Mouse (Mus musculus): ENCODE measurements at regions not wholly inside any gene's neighbourhood (a gene's known extent, or its start where the extent isn't known, plus 50 kb on each side); places are given as distances from the start of the nearest gene placed in this dataset.

DNA sequence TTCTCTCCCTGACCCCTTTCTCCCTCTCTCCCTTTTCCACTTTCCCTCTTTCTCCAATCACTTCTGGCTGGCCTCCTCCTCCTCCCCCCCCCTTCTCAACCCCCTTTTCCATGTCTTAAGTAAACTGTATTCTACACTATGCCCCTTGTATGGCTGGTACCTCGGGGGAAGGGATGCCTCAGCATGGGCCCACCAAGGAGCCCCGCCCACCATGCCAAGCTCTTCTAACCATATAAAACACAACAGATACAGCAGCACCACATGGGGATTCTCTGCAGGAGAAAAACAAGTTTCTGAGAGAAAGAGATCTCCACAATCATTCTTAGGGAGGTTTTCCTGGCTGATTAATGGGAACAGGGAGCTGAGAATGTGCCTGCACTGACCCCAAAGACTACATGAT lies 196.6 kb upstream of the Trib2 start:
- no peak for DNase-seq

GRCm38 (mm10) chr12:16012081-16012480 lies 195.4 kb upstream of the Trib2 start:
- DNase-seq = no peak

DNA sequence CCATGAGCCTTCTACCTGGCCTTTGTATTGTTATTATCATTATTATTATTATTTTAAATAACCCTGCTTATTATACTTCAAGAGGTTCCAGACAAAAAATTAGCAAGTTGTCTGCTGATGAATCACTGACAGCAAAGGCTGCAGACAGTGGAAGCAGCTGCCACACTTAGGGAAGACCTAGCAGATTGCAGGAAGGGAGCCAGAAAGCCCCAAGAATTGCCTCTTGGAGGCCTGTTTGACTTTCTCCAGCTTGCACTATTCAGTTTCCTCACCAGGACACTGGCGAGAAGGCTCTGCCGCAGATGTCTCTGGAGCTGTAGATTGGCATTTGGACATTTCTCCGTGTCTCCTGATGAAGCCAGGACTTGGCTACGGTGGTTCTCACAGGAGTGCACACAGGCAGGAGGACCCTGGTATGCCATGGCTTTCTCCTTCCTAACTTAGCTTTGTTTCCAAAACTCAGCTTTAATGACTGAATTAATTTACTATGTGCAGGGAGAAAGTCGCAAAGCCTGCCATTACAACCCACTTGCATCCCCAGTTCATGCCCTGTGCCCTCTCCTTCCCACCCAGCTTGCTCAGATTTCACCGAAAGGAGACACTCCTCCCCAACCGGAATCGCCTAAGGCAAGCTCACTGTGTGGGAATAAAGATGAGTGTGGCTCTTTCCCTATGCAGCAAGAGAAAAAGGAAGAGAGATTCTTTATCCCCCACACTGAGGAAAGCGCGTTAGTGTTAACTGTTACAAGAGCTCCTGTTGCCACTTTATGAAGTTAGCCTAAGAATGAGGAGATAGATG lies 193.3 kb upstream of the Trib2 start:
- DNase-seq = no peak

DNA sequence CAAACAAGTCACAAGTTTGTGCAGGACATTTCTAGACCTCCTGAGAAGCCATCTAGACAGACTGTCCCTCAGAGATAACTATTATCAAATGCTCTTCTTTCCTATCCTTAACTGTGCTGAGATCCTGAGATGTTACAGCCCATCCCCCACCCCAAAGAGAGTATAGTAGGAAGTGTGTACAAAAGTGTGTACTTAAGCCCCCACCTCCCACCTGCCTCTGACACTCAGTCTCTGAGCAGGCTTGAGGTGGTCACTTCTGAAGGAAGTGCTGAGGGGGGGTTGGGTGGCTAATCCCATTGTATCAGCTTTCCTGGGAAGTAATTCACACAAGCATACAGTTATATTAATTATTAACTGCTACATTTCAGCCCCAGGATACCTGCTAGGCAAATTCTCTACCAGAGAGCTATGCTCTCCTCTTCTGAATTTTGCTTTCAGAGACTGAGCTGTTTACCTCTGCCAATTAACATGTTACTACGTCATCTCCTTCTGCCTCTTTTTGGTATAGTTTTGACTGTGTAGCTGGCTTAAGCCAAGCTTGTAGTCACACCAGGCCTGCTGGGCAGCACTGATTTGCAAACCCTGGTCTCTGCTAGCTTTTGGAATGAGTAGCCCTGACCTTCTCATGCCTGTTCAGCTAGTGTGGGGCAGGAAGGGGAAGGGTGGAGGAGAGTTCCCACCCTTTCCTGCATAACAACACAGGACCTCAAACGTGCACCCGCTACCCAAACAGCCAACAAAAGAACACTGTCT lies 192.2 kb upstream of the Trib2 start:
- no peak for DNase-seq

GRCm38 (mm10) chr12:16008261-16008660 lies 191.5 kb upstream of the Trib2 start:
- no peak for DNase-seq

- DNase-seq = no peak
Observed at GRCm38 (mm10) chr12:16006688-16007087, 190.0 kb upstream of the Trib2 start.

DNA sequence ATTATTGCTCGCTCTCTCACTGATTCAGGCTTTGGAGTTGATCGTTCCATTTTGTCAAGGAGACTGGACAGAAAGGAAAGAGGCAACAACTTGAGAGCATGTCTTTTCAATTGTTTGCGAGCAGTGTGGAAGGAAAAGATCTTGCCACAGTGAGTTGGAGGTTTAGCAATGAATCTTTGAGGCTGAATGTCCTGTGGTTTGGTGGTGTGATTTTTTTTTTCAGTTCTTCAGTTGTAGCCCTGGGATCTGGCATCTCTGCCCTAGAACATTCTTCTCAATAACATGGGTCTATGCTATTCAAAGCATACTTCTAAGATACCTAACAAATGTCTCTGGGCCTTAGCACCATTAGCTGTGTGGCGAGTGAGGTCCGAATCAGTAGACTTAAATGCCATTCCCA lies 189.6 kb upstream of the Trib2 start:
- DNase-seq = no peak

GRCm38 (mm10) chr12:16001811-16002210 lies 185.1 kb upstream of the Trib2 start:
- DNase-seq = no peak

- no peak for DNase-seq
Observed at GRCm38 (mm10) chr12:16001225-16001624, 184.5 kb upstream of the Trib2 start.

DNA sequence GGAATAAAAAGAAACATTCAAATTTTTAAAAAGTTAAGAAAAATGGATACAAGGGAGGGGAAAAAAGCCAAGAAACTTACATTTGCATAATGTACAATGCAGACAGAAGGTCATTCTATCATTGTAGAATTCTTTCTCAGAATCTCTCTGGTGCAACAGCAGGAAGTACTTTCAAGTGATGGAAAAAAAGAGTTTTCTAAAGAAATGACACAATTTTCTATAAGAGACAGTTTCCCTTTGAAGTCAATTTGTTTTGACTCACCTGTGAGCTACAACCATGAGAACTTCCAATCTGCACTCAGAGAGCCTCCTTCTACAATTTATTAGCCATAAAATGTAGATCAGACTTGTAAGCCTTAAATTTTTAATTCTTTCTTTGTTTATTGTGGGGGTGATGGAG lies 181.6 kb upstream of the Trib2 start:
- no peak for DNase-seq

DNA sequence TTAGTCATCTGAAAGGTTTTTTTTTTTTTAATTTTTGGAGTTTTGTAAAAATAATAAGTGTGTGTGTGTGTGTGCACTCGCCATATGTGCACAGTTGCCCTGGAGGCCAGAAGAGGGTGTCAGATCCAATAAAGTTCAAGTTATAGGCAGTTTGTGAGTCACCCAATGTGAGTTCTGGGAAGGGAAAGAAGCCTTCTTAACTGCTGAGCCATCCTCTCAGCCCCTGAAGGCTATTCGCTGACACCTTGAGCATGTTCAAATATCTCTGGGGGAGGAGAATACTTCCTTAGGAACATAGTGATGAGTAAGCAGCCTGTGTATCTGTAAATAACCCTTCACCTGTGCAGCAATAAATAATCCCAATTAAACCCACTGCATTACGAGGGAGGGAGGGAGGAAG lies 177.1 kb upstream of the Trib2 start:
- no peak for DNase-seq

- DNase-seq = no peak
Observed at GRCm38 (mm10) chr12:15986351-15986750, 169.6 kb upstream of the Trib2 start.

GRCm38 (mm10) chr12:15985649-15986048 lies 168.9 kb upstream of the Trib2 start:
- DNase-seq = no peak

GRCm38 (mm10) chr12:15983591-15984300 lies 167.0 kb upstream of the Trib2 start:
- no peak for DNase-seq

- no peak for DNase-seq
Observed at GRCm38 (mm10) chr12:15981741-15982140, 165.0 kb upstream of the Trib2 start.

DNA sequence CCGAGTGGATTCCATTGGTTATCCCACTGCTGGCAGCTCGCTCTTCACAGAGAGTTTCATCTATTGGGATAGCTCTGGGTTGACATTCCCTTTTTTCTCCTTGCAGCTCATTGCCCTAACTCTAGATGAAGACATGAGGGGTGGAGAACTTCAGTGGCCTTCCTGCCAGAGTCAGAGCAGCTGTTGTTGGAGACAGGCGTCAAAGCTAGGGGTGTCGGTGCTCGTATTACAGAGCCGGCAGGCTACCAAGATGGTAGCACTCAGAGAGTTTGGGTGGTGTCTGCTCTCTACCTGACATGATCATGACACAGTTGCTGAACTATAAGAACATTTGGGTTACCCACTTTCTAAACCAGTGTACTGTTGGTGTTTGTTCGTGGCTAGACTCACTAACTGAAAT lies 162.5 kb upstream of the Trib2 start:
- no peak for DNase-seq

GRCm38 (mm10) chr12:15971786-15972185 lies 155.1 kb upstream of the Trib2 start:
- no peak for DNase-seq

GRCm38 (mm10) chr12:15970262-15970661 lies 153.5 kb upstream of the Trib2 start:
- no peak for DNase-seq

DNA sequence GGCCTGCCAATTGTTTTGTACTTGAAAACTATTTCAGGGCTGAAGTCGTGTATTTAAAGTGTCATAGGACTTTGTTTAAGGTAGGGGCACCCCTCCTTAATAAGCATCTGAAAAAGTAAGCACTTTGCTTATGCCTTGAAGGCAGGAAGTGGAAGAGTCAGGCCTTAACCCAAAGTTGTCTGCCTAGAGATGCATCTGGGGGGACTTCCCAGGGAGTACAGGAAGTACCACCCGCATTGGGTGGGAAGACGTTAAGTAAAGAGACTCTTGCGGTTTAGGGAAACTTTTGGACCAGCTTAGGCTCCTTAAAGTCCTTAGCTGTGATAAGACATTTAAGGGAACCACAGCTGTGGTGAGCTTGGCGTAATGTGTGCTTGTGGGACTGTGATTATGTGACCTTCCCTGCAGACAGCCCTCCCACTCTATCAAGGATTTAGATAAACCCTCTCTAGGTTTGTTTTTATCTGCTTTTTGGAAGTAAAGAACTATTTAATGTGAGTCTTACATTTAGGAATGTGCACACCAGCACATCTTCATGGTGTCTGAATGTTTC lies 150.9 kb upstream of the Trib2 start:
- no peak for DNase-seq

DNA sequence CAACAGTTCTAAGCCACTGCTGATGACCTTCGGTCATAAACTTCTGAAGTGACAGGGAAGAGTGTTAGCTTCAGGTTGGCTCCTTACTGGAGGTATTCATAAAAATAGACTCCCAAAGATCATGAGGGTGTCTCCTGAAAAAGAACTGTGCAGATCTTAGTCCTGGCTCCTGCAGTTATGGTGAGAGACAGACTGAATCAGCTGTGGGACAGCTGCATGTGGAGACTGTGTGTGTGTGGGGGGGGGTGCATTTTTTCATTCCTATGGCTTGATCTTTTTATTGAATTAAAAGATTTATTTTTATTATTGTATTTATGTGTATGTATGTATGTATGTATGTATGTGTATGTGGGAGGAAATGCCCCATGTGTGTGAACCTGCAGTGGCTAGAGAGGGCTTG lies 149.9 kb upstream of the Trib2 start:
- no peak for DNase-seq

DNA sequence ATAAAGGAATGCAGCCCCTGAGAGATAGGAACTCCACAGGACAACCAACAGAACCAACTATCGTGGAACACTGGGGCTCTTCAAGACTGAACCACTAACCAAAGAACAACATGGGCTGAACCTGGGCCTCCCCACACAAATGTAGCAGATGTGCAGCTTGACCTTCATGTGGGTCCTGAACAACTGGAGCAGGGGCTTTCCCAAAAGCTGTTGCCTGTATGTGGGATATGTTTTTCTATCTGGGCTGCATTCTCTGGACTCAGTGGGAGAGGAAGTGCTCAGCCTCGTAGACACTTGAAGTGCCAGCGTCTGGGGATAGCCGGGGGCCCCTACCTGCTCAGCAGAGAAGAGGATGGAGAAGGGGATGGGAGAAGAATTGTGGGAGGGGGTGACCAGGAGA lies 149.2 kb upstream of the Trib2 start:
- no peak for DNase-seq

GRCm38 (mm10) chr12:15964073-15964472 lies 147.4 kb upstream of the Trib2 start:
- no peak for DNase-seq

GRCm38 (mm10) chr12:15961834-15962233 lies 145.1 kb upstream of the Trib2 start:
- no peak for DNase-seq
